Mouse (Mus musculus) forelimb bud, embryonic 11.5 days (tissue): ENCODE results near the gene Abi3.

Experiments used
- DNase-seq: peaks from one replicate; pipeline ENCODE4 v3.0.0-alpha.2; 2012; ENCODE audit warnings: low read depth, low spot score

The Abi3 gene

GRCm38 (mm10) chr11:95838999-95839868, 3.0 kb downstream of the Abi3 start:
- no peak for DNase-seq

GRCm38 (mm10) chr11:95838598-95838997, 3.7 kb downstream of the Abi3 start:
- no peak for DNase-seq

GRCm38 (mm10) chr11:95837059-95837458, 5.2 kb downstream of the Abi3 start, which contains the start of gene Gngt2:
Gngt2 (plus strand) TSS chr11:95837216.
- no peak for DNase-seq

- DNase-seq = no peak
Measured at GRCm38 (mm10) chr11:95836433-95836832, 5.8 kb downstream of the Abi3 start.

- no peak for DNase-seq
Measured at GRCm38 (mm10) chr11:95835832-95836231, 6.4 kb downstream of the Abi3 start.

DNA sequence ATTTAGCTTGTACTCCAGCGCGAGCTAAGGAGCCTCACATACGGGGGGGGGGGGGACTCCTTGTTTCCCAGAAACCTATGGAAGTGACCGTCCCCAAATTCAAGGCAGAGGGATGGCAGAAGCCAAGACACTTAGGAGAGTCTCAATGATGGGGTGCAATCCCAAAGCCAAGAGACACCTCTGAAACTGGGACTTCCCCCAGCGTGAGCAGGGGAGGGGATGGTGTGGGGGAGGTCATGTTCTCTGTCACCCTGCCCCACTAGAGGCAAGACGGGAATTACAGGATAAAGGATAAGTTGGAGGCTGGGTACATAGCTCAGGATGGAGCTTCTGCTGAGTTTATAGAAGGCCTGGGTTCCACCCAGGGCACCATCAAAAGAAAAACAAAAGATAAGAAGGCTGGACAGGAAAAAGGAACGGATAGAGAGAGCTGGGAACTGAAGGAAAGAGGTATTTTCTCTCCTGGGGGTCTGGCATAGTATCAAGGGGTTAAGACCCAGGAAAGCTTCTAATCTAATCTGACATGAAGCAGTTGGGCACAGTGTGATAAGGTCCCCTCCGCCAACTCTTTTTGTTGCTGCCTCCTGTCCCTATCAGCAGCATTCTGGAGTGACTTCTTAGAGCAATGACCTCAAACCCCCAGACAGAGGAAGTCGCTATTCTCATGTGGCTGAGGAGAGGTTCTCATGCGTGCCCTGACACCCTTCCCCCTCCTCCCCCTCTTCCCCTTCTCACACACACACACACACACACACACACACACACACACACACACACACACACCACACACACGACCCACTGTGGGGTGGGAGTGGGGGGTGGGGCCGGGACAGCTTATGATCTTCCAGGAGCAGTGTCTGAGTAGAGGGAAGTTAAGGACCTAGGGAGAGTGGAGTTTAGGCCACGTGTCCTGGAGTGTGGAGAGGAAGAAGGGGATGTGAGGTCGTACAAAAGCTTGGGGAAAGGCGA, 7.2 kb downstream of the Abi3 start:
- no peak for DNase-seq

DNA sequence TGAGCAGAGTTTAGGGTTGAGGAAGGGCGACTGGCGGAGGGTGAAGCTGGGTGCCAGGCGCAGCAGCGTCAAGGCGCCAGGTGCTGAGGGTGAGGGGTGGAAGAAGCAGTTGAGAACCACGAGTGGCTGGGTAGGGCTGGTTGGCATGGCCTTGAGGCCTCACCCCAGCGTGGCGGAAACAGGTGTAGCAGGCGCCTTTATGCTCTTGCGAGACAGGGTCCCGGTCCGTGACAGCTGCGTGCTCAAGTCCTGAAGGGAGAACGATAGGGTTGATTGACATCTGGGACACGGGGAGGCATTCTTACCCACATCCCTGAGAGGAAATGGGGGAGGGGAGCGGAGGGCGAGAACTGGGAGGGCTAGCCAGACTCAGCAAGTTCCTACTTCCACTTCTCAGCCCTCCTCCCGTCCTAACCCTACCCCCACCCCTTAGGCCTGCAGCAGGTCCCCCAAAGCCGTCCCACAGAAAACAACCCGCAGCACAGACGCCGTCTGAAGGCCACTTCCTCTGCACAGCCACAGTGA, 8.1 kb downstream of the Abi3 start:
- no peak for DNase-seq

GRCm38 (mm10) chr11:95833631-95834142, 8.6 kb downstream of the Abi3 start:
- DNase-seq = no peak

DNA sequence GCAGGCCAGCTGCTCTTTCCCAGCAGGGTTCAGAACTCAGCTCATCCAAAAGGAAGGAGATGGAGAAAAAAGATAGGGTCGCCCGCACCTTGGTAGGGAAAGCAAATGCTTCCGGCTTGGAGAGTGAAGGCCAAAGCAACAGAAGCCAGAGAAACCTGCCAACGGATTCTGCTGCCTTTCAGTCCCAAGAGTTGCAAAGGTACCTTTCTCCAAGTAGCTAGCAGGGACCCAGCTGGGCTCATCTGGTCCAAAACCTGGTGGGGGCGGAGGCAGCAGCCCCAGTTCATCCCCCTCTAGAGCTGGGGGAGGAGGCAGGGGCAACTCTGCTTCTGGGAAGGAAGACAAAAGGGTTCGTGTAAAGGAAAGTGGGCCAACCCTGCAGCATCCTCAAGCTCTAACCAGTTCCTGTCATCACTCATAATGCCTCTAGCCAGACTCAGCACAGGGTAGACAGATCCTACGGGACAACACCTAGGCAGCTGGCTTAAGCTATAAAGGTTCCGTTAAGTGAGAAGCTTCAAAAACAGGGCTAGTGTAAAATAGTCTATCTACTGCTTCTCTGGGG, 9.2 kb downstream of the Abi3 start:
- no peak for DNase-seq

- DNase-seq = no peak
Measured at GRCm38 (mm10) chr11:95832129-95833005, 9.9 kb downstream of the Abi3 start.

- no peak for DNase-seq
Measured at GRCm38 (mm10) chr11:95831641-95832040, 10.6 kb downstream of the Abi3 start.

GRCm38 (mm10) chr11:95831276-95831619, 11.0 kb downstream of the Abi3 start:
- no peak for DNase-seq

- DNase-seq = no peak
Measured at GRCm38 (mm10) chr11:95830411-95831275, 11.6 kb downstream of the Abi3 start.

- DNase-seq = no peak
Measured at GRCm38 (mm10) chr11:95829526-95830050, 12.7 kb downstream of the Abi3 start.

DNA sequence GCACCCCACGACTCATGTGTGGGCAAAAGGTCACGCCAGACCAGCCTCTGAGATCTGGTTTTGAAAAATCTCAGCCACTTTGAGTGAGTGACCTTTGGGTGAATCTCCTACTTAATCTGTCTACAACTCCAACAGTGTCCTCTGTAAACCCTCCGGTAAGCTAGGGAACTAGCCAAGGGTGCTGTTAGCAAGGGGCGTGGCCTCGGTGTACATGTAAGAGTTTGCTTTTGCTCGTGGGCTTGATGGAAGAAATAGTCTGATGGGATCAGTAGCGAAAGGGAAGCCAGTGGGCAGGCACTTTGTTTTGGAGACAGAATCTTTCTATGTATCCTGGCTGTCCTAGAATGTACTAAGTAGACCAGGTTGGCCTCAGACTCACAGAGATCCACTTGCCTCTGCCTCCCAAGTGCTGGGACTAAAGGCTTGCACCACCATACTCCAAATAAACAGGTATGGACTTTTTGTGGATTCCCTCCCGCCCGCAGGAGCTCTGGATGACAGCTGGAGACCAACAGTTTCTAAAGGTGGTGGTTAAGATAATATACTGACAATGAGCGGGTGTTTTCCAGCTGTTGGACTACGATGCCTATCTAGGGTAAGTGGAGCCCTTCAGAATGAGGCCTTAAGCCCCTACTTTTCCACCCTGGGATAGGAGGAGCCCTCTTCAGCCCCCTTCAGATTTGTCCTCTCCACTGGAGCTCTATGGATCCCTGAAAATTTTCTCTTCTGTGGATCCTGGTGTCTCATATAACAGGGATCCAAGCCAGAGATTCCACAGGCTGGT, 13.9 kb downstream of the Abi3 start:
- no peak for DNase-seq

DNA sequence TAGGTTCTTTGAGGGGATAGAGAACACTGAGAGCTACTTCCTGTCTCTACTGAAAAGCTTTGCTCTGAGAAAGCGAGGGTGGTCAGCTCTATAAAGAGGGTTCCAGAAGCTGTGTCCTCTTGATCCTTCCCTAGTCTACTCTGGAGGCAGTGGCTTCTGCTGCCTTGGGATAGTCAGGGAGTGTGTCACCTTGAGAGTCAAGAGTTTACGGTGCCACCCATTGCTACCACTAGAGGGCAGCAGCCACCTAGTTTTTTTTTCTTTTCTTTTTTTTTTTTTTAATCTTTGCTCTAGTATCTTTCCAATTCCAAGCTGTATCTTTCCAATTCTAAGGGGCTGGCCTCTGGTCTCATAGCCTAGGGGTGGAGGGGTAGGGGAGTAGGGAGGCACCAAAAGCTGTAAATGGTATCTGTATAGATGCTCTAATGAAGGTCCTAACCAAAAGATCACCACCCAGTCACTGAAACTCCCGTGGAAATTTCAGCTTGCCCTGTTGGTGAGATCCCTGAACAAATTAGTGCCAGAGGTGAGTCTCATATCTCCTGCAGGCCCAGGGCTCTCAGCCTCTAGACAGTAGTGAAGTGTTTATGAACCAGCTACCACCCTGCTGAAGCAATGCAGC, 14.7 kb downstream of the Abi3 start:
- DNase-seq = peak; percentile 64

GRCm38 (mm10) chr11:95827168-95827447, 15.2 kb downstream of the Abi3 start:
- DNase-seq = no peak
